Comparison of ENCODE assay signal across 8 mouse cellular contexts in the genomic region with DNA sequence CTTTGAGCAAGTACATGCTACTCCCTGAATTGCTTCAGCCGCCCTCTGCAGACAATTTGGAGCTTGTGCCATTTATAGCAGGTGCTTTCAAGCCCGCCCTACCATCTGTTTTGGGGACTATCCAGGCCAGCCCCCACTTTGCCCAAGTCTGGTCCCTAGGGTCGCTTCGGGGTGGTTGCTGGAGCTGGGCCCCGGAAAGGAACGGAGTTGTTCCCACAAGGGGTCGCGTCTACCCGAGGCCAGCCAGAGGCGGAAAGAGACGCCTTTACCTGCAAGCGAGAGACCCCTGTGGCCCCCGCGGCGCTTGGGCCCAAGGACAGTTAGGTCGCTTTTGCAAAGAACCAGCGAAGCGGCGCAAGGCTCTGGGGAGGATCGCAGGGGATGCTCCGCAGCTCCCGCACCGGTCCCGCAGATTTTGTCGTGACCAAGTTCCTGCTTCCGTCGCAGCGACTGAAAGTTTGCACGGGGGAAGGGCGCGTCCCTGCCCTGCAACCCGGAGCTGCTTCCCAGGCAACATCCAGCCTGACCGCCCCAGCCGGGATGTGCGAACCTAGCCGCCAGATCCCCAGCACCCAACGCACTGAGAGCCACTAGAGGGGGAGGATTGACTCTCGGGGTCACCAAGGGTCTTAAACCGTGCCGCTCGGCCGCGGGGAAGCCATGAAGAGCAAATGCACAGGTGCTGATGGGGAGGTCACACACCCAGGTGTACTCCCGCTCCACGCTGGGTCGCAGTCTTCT. TPM values are rescaled to one million over a fixed set of nuclear protein-coding genes. Genes with fewer than 3 reads are reported as not detected.
DNase-seq lines count a peak whose midpoint lies in the region; ATAC-seq lines count a peak whose summit lies in the region.

Gene Mansc1, minus strand, starts transcription at position 542 of the 741 bp plus-strand sequence.

- WGBS in hindbrain, embryonic 11.5 days = 1% methylated on average over 46 of the region's 46 CpGs

- H3K4me1 ChIP-seq in hindbrain, embryonic 11.5 days (replicated peaks; ENCODE audit: control insufficient read depth, insufficient read depth, low read length) = no peaks in the 10 kb centered on the region; the same call in 1 of the 2 replicates

- H3K9ac ChIP-seq in hindbrain, embryonic 11.5 days (ENCODE audit: low read depth, low read length) = peak within 1 kb of the TSS; percentile 56

- H3K27ac ChIP-seq in hindbrain, embryonic 11.5 days (ENCODE audit: low read depth, low read length) = no peak within 1 kb of the TSS

- ATAC-seq in hindbrain, embryonic 11.5 days (ENCODE audit: low FRiP score) = peak; percentile 60; the same call in 1 of the 2 replicates

- peak within 1 kb of the TSS; percentile 48 for H3K4me3 ChIP-seq in hindbrain, embryonic 11.5 days (ENCODE audit: low read depth, low read length)

- H3K27me3 ChIP-seq in hindbrain, embryonic 11.5 days (ENCODE audit: control insufficient read depth, insufficient read depth, low read length) = peaks cover 5% of the 10 kb centered on the region

- H3K36me3 ChIP-seq in hindbrain, embryonic 11.5 days (ENCODE audit: control insufficient read depth, insufficient read depth, low read length) = no peaks in the 10 kb centered on the region

- no peaks in the 10 kb centered on the region for H3K9me3 ChIP-seq in hindbrain, embryonic 11.5 days (ENCODE audit: control insufficient read depth, low read length)

- peak within 1 kb of the TSS; percentile 87 for H3K4me2 ChIP-seq in hindbrain, embryonic 11.5 days (replicated peaks; ENCODE audit: low read depth, low read length)

- DNase-seq in adrenal gland, adult 2 months = peak; percentile 70
- peak; percentile 80 to 84 for DNase-seq in cerebellum, postnatal 10 days
- peak; percentile 44 to 54 for DNase-seq in frontal cortex, postnatal 36 days (ENCODE audit: low spot score in 2 of 2)
- peak; percentile 56 for DNase-seq in hindbrain, embryonic 11.5 days (ENCODE audit: low spot score)
- no peak for DNase-seq in left cerebral cortex, adult 8-10 months (ENCODE audit: low spot score in 2 of 2)
- peak; percentile 61 for DNase-seq in lung, postnatal 36 days
- peak; percentile 60 for DNase-seq in retina, embryonic 14.5 days (ENCODE audit: low spot score)
- no peak for DNase-seq in c-Kit-positive CD71-positive TER-119-positive erythroid progenitor cells, embryonic 14.5 days (ENCODE audit: low spot score)

RNA-seq across cellular contexts. Expression of gene Mansc1, which starts in this region (rescaled TPM):
- total RNA-seq in adrenal gland, adult 2 months (2021) = 1 to 10 TPM; 2.9 to 6.3 TPM
- 2.6 and 3.7 TPM in 2 replicates for polyA plus RNA-seq in adrenal gland, adult 2 months (2012; rRNA removed)
- polyA plus RNA-seq in hindbrain, embryonic 11.5 days (2014; fragmentation: Nextera tagmentation; extraction: Ambion mirVana) = 0.66 and 0.93 TPM in 2 replicates
- total RNA-seq in left cerebral cortex, adult 8-10 months (2022) = 10 to 100 TPM; 13.4 to 18.7 (median 14.5) TPM

Comparison
In these comparisons a context has a peak if more than half of its experiments do, and no peak if none do; other contexts are left out.
1. Peak in DNase-seq, ATAC-seq, H3K4me3 ChIP-seq, H3K9ac ChIP-seq and H3K4me2 ChIP-seq in hindbrain, embryonic 11.5 days; RNA of the gene not detected or under 1 TPM.
2. DNase-seq: peak in adrenal gland, adult 2 months (single experiment), cerebellum, postnatal 10 days (2 of 2), frontal cortex, postnatal 36 days (2 of 2), lung, postnatal 36 days (single experiment) and retina, embryonic 14.5 days (single experiment); none in left cerebral cortex, adult 8-10 months (0 of 2) and c-Kit-positive CD71-positive TER-119-positive erythroid progenitor cells, embryonic 14.5 days (single experiment).